Mouse (Mus musculus): ENCODE measurements around the gene Fam71e1. TPM values are rescaled to one million over a fixed set of nuclear protein-coding genes. Genes with fewer than 3 reads are reported as not detected.
A peak's percentile ranks its signal among the peaks of the same experiment; 100 is the strongest.

Fam71e1 gene
- polyA plus RNA-seq, 1 experiment from 2014 or later, result 22.9 TPM

DNA sequence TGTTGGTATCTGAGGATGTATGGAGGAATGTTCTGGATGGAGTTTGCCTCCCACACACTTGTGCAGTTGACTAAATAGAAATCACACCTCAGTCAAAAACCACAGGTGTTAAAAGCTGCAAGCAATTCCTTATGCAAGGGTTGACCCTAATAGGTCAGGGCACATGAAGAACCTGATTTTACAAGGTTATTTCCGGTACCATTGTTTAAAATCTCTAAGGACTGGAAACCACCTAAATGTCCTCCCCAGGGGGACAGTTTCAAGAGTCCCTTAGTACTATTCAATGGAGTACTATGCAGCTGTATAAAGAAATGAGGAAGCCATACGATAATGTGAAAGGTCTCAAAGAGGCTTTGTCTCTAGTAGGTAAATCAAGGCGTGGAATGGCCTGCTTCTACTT is 49.9 kb downstream of the Fam71e1 start:
- no peak overlapping the region for H3K27ac ChIP-seq
- peaks cover 49% of the 10 kb centered on the region for H3K36me3 ChIP-seq
- peaks cover 13% of the 10 kb centered on the region for H3K4me1 ChIP-seq
- WGBS, result over 99% methylated on average over 3 of the region's 3 CpGs
- H3K9ac ChIP-seq, result no peak overlapping the region
- H3K9me3 ChIP-seq, result peaks cover 5% of the 10 kb centered on the region; the same call in 1 of the 2 replicates
- no peaks in the 10 kb centered on the region for H3K27me3 ChIP-seq
- 0 out of 2 replicates have a peak overlapping the region, but pooled peaks have one; percentile 85 for H3K4me2 ChIP-seq (replicated peaks)
- H3K4me3 ChIP-seq, result no peak overlapping the region
- ATAC-seq (ENCODE audit: low FRiP score, low read depth), result no peak

- H3K4me3 ChIP-seq, result peak overlapping the region; percentile 66
- peaks cover 5% of the 10 kb centered on the region; the same call in 1 of the 2 replicates for H3K9me3 ChIP-seq
- H3K9ac ChIP-seq, result peak overlapping the region; percentile 78
- peak overlapping the region; percentile 85 for H3K4me2 ChIP-seq (replicated peaks)
- ATAC-seq (ENCODE audit: low FRiP score, low read depth), result no peak
- peaks cover 49% of the 10 kb centered on the region for H3K36me3 ChIP-seq
- peaks cover 13% of the 10 kb centered on the region for H3K4me1 ChIP-seq
- 95% methylated on average over 13 of the region's 13 CpGs for WGBS
- no peak overlapping the region for H3K27ac ChIP-seq
- H3K27me3 ChIP-seq, result no peaks in the 10 kb centered on the region
Measured at GRCm38 (mm10) chr7:44547041-44547440, 50.7 kb downstream of the Fam71e1 start.

- Histone ChIP-seq H3K4me2 (replicated peaks) (peak overlapping the region; percentile 85), H3K27ac (no peak overlapping the region; the same call in 1 of the 2 replicates), H3K9ac (peak overlapping the region; percentile 78), H3K36me3 (peaks cover 47% of the 10 kb centered on the region), H3K9me3 (peaks cover 5% of the 10 kb centered on the region; the same call in 1 of the 2 replicates), H3K4me3 (peak overlapping the region; percentile 66), H3K4me1 (peaks cover 17% of the 10 kb centered on the region), H3K27me3 (no peaks in the 10 kb centered on the region)
- no peak for ATAC-seq (ENCODE audit: low FRiP score, low read depth)
- WGBS, result 27% methylated on average over 5 of the region's 5 CpGs
Measured at GRCm38 (mm10) chr7:44547725-44548124, 51.3 kb downstream of the Fam71e1 start.

DNA sequence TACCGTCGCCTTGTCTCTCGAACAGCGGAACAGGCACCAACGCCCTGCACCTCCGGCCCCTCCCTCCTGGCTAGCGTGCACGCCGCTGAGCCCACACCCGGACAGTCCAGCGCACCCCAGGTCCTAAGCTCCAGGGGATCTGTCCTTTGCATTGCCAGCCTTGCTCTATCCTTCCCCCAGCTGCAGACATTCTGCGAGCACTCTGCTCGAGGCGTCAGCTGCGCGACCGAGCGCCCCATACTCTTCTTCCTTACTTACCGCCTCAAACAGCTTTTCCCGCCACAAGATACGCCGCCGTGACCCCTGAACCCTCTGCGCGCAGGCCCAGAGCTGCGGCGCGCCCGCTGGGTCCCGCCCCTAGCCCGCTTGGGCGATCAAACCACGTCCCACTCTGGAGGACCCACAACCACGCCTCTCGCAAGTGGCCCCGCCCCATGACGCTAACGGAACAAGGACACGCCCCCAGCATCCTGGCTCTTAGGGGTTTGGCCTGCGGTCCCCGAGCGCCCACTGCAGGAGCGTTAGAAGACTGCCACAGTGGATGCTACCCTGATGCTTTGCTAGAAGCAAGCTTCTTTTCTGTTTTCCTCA is 52.2 kb downstream of the Fam71e1 start, which contains the start of gene Pold1:
Gene Pold1, minus strand, starts transcription at position 353 of the 591 bp plus-strand sequence.
- under 1% methylated on average over 43 of the region's 43 CpGs for WGBS

DNA sequence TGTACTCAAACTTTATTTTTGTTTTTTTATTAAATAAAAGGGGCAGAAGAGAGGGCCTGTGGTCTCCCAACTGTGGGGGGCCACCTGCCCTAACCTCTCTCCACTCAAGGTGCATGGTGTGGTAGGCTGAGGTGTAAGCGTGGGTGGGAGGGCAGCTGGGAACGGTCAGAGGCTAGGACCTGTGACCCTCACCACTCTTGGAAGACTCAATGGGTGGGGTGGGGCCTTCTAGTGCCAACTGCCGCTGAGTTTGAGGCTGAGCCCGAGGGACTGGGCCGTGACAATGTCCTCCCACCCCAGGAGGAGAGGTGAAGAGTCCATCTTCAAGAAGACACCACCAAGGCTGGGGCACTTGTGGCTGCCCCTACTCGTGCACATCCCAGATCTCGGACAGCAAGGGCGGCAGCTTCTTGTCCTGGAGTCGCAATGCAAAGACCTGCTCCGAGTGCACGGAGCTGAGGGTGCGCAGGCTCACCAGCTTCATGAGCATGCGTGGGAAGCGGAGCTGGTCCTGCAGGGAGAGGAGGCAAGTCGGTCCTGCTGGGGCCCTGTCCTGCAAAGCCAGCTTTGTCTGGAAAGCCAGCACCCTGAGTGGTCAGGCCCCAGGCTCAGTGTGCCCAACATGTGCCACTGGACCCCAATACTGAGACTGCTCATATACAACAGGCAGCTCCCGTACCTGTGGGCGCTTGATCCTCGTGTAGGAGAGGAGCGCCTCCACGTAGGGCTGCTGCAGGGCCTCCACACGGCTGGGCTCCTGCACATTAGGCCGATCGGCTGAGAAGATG is 53.4 kb downstream of the Fam71e1 start:
- Histone ChIP-seq H3K27ac (no peak overlapping the region), H3K27me3 (no peaks in the 10 kb centered on the region), H3K36me3 (peaks cover 44% of the 10 kb centered on the region), H3K4me3 (no peak overlapping the region), H3K4me2 (replicated peaks) (no peak overlapping the region), H3K4me1 (peaks cover 26% of the 10 kb centered on the region), H3K9me3 (peaks cover 5% of the 10 kb centered on the region; the same call in 1 of the 2 replicates), H3K9ac (no peak overlapping the region)
- 93% methylated on average over 23 of the region's 23 CpGs for WGBS
- ATAC-seq (ENCODE audit: low FRiP score, low read depth), result no peak

More for the DNA sequence above, 52.2 kb downstream of the Fam71e1 start, which contains the start of gene Pold1:
- Histone ChIP-seq H3K9me3 (peaks cover 5% of the 10 kb centered on the region; the same call in 1 of the 2 replicates), H3K4me3 (peak within 1 kb of the TSS; percentile 66), H3K27me3 (no peaks in the 10 kb centered on the region), H3K27ac (peak within 1 kb of the TSS; percentile 83), H3K9ac (peak within 1 kb of the TSS; percentile 78), H3K4me1 (peaks cover 22% of the 10 kb centered on the region), H3K4me2 (replicated peaks) (peak within 1 kb of the TSS; percentile 85), H3K36me3 (peaks cover 44% of the 10 kb centered on the region)
- ATAC-seq (ENCODE audit: low FRiP score, low read depth), result peak; percentile 93

DNA sequence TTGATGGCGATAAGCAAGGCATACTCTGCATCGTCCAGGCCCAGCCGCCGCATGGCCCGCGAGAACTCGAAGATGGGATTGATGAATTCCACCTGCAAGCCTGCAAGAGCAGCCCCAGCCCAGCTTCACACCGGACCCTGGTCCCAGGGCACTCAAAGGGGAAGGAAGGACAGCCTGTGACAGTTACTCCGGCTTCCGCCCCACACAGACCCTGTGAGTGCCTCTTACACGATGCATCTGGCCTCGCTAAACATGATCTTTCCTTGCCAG is 54.0 kb downstream of the Fam71e1 start:
- no peak overlapping the region for H3K4me3 ChIP-seq
- H3K36me3 ChIP-seq, result peaks cover 42% of the 10 kb centered on the region
- ATAC-seq (ENCODE audit: low FRiP score, low read depth), result no peak
- WGBS, result 96% methylated on average over 12 of the region's 12 CpGs
- peaks cover 5% of the 10 kb centered on the region; the same call in 1 of the 2 replicates for H3K9me3 ChIP-seq
- H3K4me1 ChIP-seq, result peaks cover 26% of the 10 kb centered on the region
- 0 out of 2 replicates have a peak overlapping the region, but pooled peaks have one; percentile 19 for H3K9ac ChIP-seq
- H3K27ac ChIP-seq, result no peak overlapping the region
- H3K4me2 ChIP-seq (replicated peaks), result no peak overlapping the region
- H3K27me3 ChIP-seq, result no peaks in the 10 kb centered on the region

Small RNAs within 50 kb of the gene (microRNA-seq; reads per million reads assigned to microRNA genes)
- not detected for gene Mir7052
- gene Mir7053, result 0.52 reads per million

Other genes with a start within 250 kb of the Fam71e1 start
- gene 1700028J19Rik, start 249.9 kb upstream of the Fam71e1 start, polyA plus RNA-seq (2015; fragmentation: Nextera tagmentation; extraction: Ambion mirVana), result 0.78 and 0.94 TPM in 2 replicates
- gene 2410002F23Rik, start 249.9 kb upstream of the Fam71e1 start, polyA plus RNA-seq (2015; fragmentation: Nextera tagmentation; extraction: Ambion mirVana), result 222 and 224 TPM in 2 replicates
- gene Acp4, start 239.2 kb upstream of the Fam71e1 start, polyA plus RNA-seq (2015; fragmentation: Nextera tagmentation; extraction: Ambion mirVana), result 0.14 TPM in 1 of 2 replicates, not detected in the other
- gene Gm15517, start 235.1 kb upstream of the Fam71e1 start, polyA plus RNA-seq (2015; fragmentation: Nextera tagmentation; extraction: Ambion mirVana), result 1.2 TPM in 1 of 2 replicates, not detected in the other
- 5.6 and 6.3 TPM in 2 replicates for gene Clec11a, start 189.7 kb upstream of the Fam71e1 start, polyA plus RNA-seq (2015; fragmentation: Nextera tagmentation; extraction: Ambion mirVana)
- gene Shank1, start 186.3 kb upstream of the Fam71e1 start, polyA plus RNA-seq (2015; fragmentation: Nextera tagmentation; extraction: Ambion mirVana), result 3.1 and 3.3 TPM in 2 replicates
- 3.5 and 4.0 TPM in 2 replicates for gene Syt3, start 112.5 kb upstream of the Fam71e1 start, polyA plus RNA-seq (2015; fragmentation: Nextera tagmentation; extraction: Ambion mirVana)
- 1.1 TPM in 2 replicates for gene 1700008O03Rik, start 110.8 kb upstream of the Fam71e1 start, polyA plus RNA-seq (2015; fragmentation: Nextera tagmentation; extraction: Ambion mirVana)
- 1.00 and 1.2 TPM in 2 replicates for gene Lrrc4b, start 67.6 kb upstream of the Fam71e1 start, polyA plus RNA-seq (2015; fragmentation: Nextera tagmentation; extraction: Ambion mirVana)
- gene Aspdh, start 31.2 kb upstream of the Fam71e1 start, polyA plus RNA-seq (2015; fragmentation: Nextera tagmentation; extraction: Ambion mirVana), result 0.36 TPM in 1 of 2 replicates, not detected in the other
- 87.7 and 91.3 TPM in 2 replicates for gene Josd2, start 28.6 kb upstream of the Fam71e1 start, polyA plus RNA-seq (2015; fragmentation: Nextera tagmentation; extraction: Ambion mirVana)
- gene Emc10, start 52 bp upstream of the Fam71e1 start, polyA plus RNA-seq (2015; fragmentation: Nextera tagmentation; extraction: Ambion mirVana), result 104 and 106 TPM in 2 replicates
- gene Mybpc2, start 28.1 kb downstream of the Fam71e1 start, polyA plus RNA-seq (2015; fragmentation: Nextera tagmentation; extraction: Ambion mirVana), result 0.08 and 0.10 TPM in 2 replicates
- gene Spib, start 35.5 kb downstream of the Fam71e1 start, polyA plus RNA-seq (2015; fragmentation: Nextera tagmentation; extraction: Ambion mirVana), result 0.19 and 0.25 TPM in 2 replicates
- 101 and 105 TPM in 2 replicates for gene Pold1, start 52.3 kb downstream of the Fam71e1 start, polyA plus RNA-seq (2015; fragmentation: Nextera tagmentation; extraction: Ambion mirVana)
- 70.5 and 72.4 TPM in 2 replicates for gene Nr1h2, start 57.4 kb downstream of the Fam71e1 start, polyA plus RNA-seq (2015; fragmentation: Nextera tagmentation; extraction: Ambion mirVana)
- 1.0 and 1.3 TPM in 2 replicates for gene Napsa, start 75.8 kb downstream of the Fam71e1 start, polyA plus RNA-seq (2015; fragmentation: Nextera tagmentation; extraction: Ambion mirVana)
- gene Kcnc3, start 94.1 kb downstream of the Fam71e1 start, polyA plus RNA-seq (2015; fragmentation: Nextera tagmentation; extraction: Ambion mirVana), result 0.43 and 0.51 TPM in 2 replicates
- gene Myh14, start 174.3 kb downstream of the Fam71e1 start, polyA plus RNA-seq (2015; fragmentation: Nextera tagmentation; extraction: Ambion mirVana), result 1.8 and 4.0 TPM in 2 replicates
- gene Izumo2, start 212.2 kb downstream of the Fam71e1 start, polyA plus RNA-seq (2015; fragmentation: Nextera tagmentation; extraction: Ambion mirVana), result not detected in 2 replicates

Measured in limb, embryonic 13.5 days (tissue).